Mouse (Mus musculus): ENCODE data around the gene Snx18.

GRCm38 (mm10) chr13:113559646-113560045, 58.7 kb downstream of the Snx18 start:
- TF ChIP-seq POLR2A (IDR thresholded peaks at IDR 0.05; ENCODE audit: borderline replicate concordance, insufficient read depth, low read length): no peak
- no peak for TF ChIP-seq CTCF (IDR thresholded peaks at IDR 0.05; ENCODE audit: borderline replicate concordance, insufficient read depth, low read depth, low read length)

Data from cerebellum, adult 2 months (tissue).